Mouse (Mus musculus): ENCODE measurements around the gene Pigb.

Gene Pigb

DNA sequence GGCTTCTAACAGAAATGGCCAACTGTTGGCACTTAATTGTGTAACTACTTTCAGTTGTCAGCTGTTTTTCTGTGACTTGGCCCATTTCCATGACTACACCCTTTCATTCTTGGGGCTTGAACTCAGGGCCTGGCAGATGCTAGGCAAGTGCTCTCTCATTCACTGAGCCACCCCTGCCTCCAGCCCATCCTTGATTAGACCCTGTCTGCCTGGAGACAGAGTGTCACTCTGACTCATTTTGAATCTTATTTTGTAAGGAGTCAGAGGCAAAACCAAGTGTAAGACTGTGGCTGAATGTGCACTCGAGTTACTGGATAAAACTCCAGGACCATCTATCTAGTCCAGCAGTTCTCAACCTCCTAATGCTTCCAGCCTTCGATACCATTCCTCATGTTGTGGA, 7.7 kb upstream of the Pigb start:
- in situ Hi-C loops (cut with MboI, MseI): no loop called here

- in situ Hi-C loops (cut with MboI, MseI): no loop called here
Measured at GRCm38 (mm10) chr9:73045711-73046110, 5.5 kb upstream of the Pigb start.

DNA sequence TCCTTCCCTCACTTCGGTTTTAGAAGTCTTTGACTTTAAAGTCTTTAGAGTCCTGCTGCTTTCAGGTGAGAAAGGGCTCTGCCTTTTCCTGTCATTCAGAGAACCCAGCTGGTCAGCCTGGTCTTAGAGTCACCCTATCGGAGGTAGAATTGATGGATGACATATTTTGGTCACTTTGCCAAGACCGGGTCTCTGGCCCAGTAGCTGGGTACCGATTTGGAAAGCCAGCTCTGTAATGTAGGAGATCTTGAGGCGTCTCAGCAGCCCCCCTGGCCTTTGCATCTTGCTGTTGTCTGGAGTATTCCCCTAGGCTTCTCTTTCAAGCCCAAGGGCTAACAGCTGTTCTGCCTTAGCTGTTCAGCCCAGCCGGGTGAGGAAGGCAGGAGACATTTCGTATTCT, 5.0 kb upstream of the Pigb start:
- in situ Hi-C loops (cut with MboI, MseI): no loop called here

DNA sequence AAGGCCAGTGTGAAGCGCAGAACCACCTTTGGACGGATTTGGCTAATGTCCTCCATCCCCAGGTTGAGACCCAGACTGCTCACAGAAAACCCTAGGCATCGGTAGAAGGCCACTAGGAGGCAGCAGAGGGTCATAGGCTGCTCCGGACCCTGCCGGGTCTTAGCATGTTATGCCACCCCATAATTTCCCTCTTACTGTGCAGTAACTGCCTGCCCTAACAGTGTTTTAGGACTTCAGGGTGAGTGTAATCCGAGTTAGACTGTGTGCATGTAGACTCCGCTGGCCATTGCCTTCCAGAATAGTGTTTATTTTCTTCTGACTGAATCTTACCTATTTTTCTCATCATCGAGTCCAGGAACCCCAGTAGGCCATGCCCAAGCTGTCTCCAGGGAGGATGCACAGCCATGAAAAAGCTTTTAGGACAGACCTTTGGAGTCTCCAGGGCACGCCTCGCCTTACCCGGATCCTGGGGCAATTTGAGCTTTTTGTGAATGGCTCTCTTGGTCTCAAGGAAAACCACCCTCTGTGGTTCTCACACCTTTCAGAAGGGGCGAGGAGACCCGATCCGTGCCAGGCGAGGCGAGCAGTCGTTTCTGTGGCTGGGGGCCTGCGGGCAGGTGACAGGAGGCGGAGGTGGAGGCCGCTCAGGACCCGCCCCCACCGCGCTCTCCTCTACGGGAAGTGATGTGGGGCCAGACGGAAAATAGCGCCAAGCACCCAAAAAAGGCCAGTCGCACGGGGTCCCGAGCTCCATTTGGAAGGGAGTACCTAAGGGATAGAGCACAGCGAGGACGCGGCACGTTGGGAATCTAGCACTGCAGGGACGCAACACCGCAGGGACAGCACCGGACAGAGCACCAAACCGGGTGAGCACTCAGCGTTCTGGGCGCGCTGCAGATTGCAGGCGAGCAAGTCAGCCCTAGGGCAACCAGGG, 4.2 kb upstream of the Pigb start, which contains the start of gene Rab27a:
Gene Rab27a, plus strand, starts transcription at position 709 of the 934 bp plus-strand sequence.
- in situ Hi-C loops (cut with MboI, MseI): loop anchor here (5.0 kb wide), 2 partner anchors 43 to 48 kb away; no protein-coding TSS in a partner anchor

DNA sequence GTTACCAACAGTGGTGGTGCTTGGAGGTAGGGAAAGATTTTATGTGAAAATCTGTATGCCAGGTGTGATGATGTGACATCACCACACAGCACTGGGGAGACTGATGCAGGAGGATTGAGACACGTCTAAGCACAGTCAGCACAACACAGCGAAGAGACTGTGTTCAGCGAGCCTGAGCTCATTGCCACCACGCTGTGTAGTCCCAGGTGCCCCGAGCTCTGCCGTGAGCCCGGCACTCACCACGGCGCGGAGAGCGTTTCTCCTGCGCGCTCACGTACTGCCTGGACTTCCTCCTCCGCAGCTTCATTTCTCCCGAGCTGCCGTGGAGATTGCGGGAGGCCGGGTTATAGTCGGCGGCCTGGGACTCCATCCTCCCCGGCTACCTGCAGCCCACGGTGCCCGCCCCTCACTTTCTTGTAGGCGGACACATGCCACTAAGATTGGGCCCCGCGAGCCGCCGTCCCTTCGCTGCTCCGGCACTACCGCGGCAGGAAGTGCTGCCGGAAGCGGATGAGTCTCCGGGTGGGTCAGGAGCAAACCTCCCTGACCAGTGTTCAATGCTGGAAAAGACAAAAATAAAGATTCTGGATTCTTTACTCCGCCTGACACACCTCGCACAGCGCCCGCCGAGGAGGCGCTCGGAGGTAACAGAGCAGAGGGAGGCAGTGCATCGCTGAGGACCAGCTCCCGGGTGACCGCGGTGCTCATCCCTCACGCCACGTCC, 794 bp downstream of the Pigb start:
- in situ Hi-C loops (cut with MboI, MseI): no loop called here

DNA sequence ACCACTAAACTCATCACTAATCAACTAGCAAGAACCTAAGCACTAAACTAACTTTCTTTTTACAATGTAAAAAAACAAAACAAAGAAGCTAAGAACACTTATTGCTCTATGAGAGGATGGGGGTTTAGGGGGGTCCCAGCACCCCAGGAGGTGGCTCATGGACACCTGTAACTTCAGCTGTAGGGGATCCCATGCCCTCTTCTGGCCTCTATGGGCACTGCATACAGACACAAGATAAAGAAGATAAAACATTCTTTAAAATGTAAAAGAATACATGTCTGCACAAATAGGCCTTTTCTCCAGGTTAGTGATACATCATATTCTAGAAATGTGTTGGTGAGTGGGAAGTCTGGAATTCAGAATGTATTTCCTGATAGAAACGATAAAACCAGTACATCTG, 6.8 kb downstream of the Pigb start:
- in situ Hi-C loops (cut with MboI, MseI): no loop called here

DNA sequence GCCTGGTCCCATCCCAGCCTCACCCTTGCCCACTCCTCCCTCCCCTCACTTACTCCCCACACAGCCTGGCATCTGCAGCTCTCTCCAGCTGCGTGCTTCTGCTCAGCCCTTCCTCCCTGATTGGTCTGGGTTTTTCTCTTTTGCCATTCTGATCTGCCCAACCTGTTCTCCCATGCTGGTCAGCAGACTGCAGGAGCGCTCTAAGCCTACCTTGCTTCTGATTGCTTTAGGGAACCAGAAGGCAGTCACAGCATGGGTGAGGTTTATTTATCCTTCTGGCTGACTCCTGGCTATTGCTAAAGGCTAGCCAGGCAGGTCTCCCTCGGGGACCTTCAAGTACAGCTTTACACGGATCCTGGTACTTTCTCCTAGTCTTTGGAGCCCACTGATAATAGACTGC, 8.8 kb downstream of the Pigb start:
- in situ Hi-C loops (cut with MboI, MseI): no loop called here

DNA sequence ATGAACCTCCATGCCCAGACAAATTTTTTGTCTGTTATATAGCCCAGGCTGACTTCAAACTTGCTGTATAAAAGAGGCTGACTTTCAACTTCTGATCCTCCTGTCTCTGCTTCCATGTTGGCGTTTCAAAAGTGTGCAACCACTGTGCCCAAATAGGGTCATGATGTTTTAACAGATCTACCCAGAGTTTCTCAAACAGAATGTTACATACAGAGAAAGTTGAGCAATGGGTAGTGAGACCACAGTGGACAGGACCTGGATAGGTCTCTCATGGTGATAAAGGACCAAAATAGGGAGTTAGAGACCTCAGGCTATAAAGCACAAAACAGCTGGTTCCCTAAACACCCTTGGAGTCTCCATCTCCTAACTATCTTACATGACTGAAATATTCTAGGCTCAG, 9.7 kb downstream of the Pigb start:
- in situ Hi-C loops (cut with MboI, MseI): no loop called here

DNA sequence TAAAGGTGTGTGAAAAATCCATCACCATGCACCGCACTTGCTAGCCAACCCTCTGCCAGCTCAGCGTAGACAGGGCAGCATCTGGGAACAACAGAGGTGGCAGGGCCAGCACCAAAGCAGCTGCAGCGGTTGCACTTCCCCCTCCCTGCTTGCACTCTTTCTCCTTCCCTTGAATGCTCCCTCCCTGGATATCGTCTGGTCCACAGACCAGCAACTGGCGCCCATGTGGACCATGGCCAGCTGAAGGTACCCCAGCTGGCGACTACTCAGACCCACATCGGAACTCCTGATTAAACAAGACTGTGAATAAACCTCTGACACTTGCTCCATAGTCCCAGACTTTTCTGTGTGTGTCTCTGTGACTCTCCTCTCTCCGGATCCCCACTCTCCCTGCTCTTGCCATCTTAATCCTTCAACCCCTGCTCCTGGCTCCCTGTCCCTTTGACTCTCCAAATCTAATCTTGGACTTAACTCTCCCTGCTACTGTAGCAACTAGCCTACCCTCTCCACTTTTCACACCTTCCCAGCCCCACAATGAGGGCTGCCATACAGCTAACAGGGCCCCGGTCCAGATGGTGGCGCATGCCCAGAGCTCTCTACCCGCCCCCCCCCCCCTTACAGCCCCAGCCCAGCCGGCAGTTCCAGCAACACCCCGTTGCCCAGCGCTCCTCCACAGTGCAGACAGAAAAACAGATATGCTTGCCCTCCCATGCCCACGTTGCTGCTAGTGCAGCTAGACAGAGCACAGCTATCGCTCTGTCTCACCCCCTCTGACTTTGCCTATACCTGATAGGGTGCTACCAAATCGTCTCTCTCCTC, 14.2 kb downstream of the Pigb start:
- in situ Hi-C loops (cut with MboI, MseI): no loop called here

- in situ Hi-C loops (cut with MboI, MseI): no loop called here
Measured at GRCm38 (mm10) chr9:73020566-73021097, 19.5 kb downstream of the Pigb start.

DNA sequence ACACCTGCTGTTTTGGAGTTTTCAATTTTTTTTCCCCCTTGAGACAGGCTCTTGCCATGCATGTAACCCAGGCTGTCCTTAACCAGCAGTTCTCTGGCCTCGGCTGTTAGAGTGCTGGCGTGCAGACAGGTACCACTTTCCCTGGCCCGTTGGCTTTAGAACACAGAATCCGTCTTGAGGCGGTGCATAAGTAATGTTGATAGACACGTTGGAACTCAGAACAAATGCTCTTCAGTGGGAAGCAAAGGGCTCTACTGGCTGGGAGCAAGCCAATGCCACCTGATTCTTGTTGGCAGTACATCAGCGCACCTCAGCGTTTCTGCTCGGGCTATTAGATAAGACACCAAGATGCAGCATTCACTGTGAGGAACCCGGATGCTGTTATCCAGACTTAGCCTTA, 20.3 kb downstream of the Pigb start:
- in situ Hi-C loops (cut with MboI, MseI): no loop called here

GRCm38 (mm10) chr9:73014724-73015123, 25.5 kb downstream of the Pigb start:
- in situ Hi-C loops (cut with MboI, MseI): no loop called here

GRCm38 (mm10) chr9:73012629-73013028, 27.5 kb downstream of the Pigb start:
- in situ Hi-C loops (cut with MboI, MseI): no loop called here

DNA sequence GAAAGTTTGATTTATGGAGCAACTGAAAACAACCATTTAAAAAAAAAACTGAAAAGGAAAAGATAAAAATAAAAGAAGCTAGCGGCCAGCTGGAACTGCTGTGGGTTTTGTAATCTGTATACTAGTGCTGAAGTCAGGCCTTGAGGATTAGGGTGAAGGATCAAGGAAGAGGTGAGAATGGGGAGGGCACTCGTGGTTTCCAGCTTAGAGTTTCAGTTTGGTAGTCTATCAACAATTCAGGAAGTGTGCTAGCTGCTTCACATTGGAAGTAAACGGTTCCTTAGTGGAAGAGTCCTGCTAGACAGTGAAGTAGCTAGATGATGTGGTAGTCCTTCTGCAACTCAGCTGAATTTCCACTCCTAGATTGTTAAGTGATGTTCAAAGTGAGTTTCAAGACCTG, 31.8 kb downstream of the Pigb start:
- in situ Hi-C loops (cut with MboI, MseI): no loop called here

- in situ Hi-C loops (cut with MboI, MseI): no loop called here
Measured at GRCm38 (mm10) chr9:73006175-73006574, 34.0 kb downstream of the Pigb start.

DNA sequence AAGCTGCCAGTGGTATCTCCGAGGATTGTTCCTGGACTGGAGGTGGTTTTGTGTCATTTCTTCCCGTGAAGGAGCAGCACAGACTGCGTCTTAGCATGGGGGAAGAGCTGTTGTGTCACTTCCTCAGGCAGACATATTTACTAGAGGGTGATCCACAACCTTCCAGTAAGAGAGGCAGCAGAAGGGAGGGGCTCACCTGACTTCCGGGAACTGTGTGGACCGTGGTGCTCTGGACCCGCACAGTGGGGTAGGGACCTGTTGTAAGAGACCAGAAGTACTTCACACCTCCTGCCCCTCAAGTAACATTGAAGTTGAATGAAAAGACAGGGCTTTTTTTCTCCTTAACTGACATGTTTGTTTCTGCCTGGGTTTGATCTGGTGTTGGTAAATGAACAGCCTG, 35.1 kb downstream of the Pigb start:
- in situ Hi-C loops (cut with MboI, MseI): no loop called here

DNA sequence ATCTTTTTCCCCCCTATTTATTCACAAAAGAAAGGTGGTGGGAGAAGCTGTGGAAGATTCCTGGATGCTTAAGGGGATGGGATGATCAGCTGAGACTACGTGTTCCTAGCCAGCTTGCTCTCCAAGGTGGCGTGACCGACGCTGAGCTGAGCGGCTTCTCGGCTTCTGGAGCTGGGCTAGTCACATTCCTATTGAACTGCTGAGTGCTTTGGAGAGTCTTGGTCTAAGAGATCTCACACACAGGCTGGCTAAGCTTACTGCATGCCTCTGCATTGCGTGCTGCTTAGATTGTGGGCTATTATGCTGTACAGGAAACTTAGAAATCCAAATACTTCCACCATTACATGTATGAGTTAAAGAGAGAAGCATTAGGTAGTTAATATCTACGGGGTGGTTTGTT, 36.1 kb downstream of the Pigb start:
- in situ Hi-C loops (cut with MboI, MseI): no loop called here

GRCm38 (mm10) chr9:73002177-73002576, 38.0 kb downstream of the Pigb start:
- in situ Hi-C loops (cut with MboI, MseI): no loop called here

- in situ Hi-C loops (cut with MboI, MseI): no loop called here
Measured at GRCm38 (mm10) chr9:73001314-73002011, 38.7 kb downstream of the Pigb start.

- in situ Hi-C loops (cut with MboI, MseI): no loop called here
Measured at GRCm38 (mm10) chr9:73000487-73000886, 39.7 kb downstream of the Pigb start.

DNA sequence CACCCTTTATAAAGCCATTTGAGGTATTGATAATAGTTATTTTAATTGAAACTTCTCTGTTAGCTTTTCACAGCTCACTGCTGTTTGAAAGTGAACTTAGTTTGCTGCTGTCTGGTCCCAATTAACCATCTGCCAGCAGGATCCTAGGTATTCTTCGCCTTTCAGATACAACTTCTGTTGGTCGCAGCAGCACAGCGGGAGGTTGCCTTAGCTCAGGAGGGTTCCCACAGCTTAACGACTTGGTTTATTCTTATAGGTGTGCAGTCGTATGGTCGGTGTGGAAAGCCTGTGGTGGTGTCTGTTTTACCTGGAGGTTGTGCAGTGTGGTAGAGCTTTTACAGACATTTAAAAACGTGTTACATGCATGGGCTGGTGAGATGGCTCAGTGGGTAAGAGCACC, 43.4 kb downstream of the Pigb start:
- in situ Hi-C loops (cut with MboI, MseI): no loop called here
